Mouse (Mus musculus) layer of hippocampus, postnatal 25 days (tissue): Measurements from ENCODE around the gene Bend3. TPM values are rescaled to one million over a fixed set of nuclear protein-coding genes. Genes with fewer than 3 reads are reported as not detected.
A peak's percentile ranks its signal among the peaks of the same experiment; 100 is the strongest.

ENCODE experiments used
- DNase-seq, 2 experiments: peaks; one replicate each; pipeline ENCODE4 v3.0.0; 2022; ENCODE audit warnings: mixed read lengths in 2 of 2, low spot score in 1 of 2; ENCODE audit errors: extremely low spot score in 1 of 2
- total RNA-seq, 2 experiments: library from RNA; stranded (reverse); gene quantifications; 2 replicates each; pipeline ENCODE4 v1.2.3; 2021

Gene Bend3
- total RNA-seq, 2 experiments from 2014 or later: 4.9 to 7.7 TPM

- DNase-seq: peak; percentile 67 to 85
These were observed 966 bp downstream of the Bend3 start for GRCm38 (mm10) chr10:43479436-43480157.

GRCm38 (mm10) chr10:43480227-43480849 lies 1.7 kb downstream of the Bend3 start:
- DNase-seq: no peak

- no peak for DNase-seq
These were observed 2.5 kb downstream of the Bend3 start for GRCm38 (mm10) chr10:43481179-43481578.

GRCm38 (mm10) chr10:43482021-43482420 lies 3.4 kb downstream of the Bend3 start:
- DNase-seq: no peak

GRCm38 (mm10) chr10:43483426-43483995 lies 4.9 kb downstream of the Bend3 start:
- DNase-seq: no peak

GRCm38 (mm10) chr10:43485751-43486268 lies 7.2 kb downstream of the Bend3 start:
- DNase-seq: no peak

GRCm38 (mm10) chr10:43487441-43488010 lies 8.9 kb downstream of the Bend3 start:
- no peak for DNase-seq

GRCm38 (mm10) chr10:43488258-43488657 lies 9.6 kb downstream of the Bend3 start:
- DNase-seq: no peak

GRCm38 (mm10) chr10:43489139-43489538 lies 10.5 kb downstream of the Bend3 start:
- DNase-seq: no peak

GRCm38 (mm10) chr10:43489550-43489949 lies 10.9 kb downstream of the Bend3 start:
- DNase-seq: no peak

- DNase-seq: no peak
These were observed 11.4 kb downstream of the Bend3 start for GRCm38 (mm10) chr10:43490034-43490433.

- no peak for DNase-seq
These were observed 12.2 kb downstream of the Bend3 start for GRCm38 (mm10) chr10:43490846-43491245.

GRCm38 (mm10) chr10:43502599-43502998 lies 24.0 kb downstream of the Bend3 start:
- DNase-seq: no peak

GRCm38 (mm10) chr10:43504291-43504690 lies 25.7 kb downstream of the Bend3 start:
- DNase-seq: no peak

- DNase-seq: no peak
These were observed 28.4 kb downstream of the Bend3 start for GRCm38 (mm10) chr10:43507051-43507450.

- no peak for DNase-seq
These were observed 30.6 kb downstream of the Bend3 start for GRCm38 (mm10) chr10:43509228-43509627.

- DNase-seq: no peak
These were observed 34.3 kb downstream of the Bend3 start for GRCm38 (mm10) chr10:43512976-43513375.

- DNase-seq: no peak
These were observed 38.5 kb downstream of the Bend3 start for GRCm38 (mm10) chr10:43516992-43517660.

- no peak for DNase-seq
These were observed 39.2 kb downstream of the Bend3 start for GRCm38 (mm10) chr10:43517836-43518235.

- no peak for DNase-seq
These were observed 39.7 kb downstream of the Bend3 start for GRCm38 (mm10) chr10:43518368-43518767.

- no peak for DNase-seq
These were observed 41.3 kb downstream of the Bend3 start for GRCm38 (mm10) chr10:43519977-43520376.
